Mouse (Mus musculus): ENCODE measurements around the gene Lmna.

Gene Lmna

GRCm38 (mm10) chr3:88448443-88448842, 61.3 kb downstream of the Lmna start:
- DNase-seq (ENCODE audit: low spot score in 2 of 2), result no peak

DNA sequence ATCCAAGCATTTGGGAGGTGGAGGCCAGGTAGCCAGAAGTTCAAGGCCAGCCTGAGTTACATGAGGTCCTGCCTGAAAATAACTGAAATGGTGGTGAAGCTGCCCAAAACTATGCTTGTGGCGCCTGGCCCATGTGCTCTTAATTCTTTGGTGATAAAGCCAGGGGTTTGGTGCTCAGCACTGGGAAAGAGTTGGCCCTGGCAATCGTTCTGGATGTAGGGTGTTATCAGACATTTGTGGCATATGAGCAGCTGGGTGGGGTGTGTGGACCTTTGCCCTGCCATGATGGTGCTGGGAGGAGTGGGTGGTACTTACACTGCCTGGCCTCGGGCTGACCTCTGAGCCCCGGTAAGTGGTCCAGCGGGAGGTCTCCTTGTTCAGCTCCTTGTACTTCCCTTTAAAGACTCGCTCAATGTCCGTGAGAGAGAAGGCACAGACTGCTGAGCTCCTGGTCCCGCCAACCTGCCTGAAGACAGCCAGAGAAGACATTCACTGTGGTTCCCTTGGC, 62.0 kb downstream of the Lmna start:
- DNase-seq (ENCODE audit: low spot score in 2 of 2), result no peak

DNA sequence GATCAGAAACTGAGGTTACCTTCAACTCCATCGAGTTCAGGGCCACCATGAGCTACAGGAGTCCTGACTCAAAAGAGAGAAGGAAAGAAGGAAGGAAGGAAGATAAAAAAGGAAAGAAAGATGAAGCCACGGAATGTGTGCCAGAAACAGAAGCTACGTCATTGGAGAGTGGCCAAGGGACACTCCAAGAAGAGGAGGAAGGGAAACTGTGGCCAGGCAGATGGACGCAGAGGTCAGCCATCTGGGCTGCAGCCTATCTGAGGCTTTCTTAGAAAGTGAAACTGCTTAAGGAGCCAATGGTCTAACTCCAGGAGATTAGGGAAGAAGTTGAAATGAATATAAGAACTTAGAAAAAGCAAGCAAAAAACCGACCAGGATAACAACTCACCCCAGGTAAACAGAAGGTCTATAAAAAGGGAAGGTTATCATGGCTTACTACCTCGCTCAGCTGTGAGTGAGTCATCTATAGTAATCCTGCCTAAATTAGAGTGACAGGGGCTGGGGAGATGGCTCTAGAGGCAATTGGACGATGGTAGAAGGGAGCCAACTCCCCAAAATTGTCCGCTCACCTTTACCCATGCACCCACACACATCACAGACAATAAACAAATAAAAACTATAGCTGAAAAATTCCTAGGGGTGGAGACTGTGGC, 63.2 kb downstream of the Lmna start:
- no peak for DNase-seq (ENCODE audit: low spot score in 2 of 2)

GRCm38 (mm10) chr3:88442888-88443287, 66.9 kb downstream of the Lmna start:
- peak in 1 of 2 experiments; percentile 60 for DNase-seq (ENCODE audit: low spot score in 2 of 2)

- DNase-seq (ENCODE audit: low spot score in 2 of 2), result no peak
Observed at GRCm38 (mm10) chr3:88442488-88442887, 67.3 kb downstream of the Lmna start.

DNA sequence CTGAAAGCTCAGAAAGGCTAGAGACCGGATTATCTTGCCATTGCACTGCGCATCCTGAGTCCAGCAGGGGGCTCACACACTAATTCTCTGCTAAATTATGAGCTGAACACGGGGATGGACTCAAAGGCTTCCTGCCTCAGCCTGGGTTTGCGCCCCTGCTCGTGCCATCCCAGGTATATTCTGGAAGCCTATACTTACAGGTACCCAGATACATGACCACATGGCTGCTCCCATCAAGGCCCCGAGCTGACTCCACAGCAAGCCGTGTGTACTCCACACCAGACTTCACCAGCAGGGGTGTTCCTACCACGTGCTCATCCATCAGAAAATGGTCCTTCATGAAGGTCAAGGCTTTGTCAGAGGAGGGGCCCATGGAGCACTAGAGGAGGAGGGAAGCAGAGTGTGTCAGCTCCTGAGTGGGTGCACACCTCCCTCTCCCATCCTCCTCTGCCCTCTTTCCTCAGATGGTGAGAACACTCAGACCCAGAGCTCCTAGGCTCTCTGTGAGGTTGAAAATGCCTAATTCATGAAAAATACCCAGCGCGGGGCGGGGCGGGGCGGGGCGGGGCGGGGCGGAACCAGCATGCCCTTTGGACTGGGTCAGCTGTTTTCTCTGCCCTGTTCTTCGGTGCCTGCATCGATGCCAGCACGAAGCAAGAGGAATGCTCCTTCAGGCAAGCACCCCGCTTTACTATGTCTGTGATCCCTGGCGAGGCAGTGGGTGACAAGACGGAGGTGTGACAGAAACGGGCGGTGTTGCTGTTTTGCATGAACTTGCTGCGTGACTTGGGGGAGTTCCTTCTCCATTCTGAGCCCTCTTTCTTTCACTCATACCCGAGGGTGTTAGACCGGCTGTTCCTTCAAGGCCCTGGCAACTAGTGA, 69.0 kb downstream of the Lmna start:
- DNase-seq (ENCODE audit: low spot score in 2 of 2), result peak in 1 of 2 experiments; percentile 49

GRCm38 (mm10) chr3:88439582-88439981, 70.2 kb downstream of the Lmna start:
- DNase-seq (ENCODE audit: low spot score in 2 of 2), result no peak

GRCm38 (mm10) chr3:88437454-88437853, 72.3 kb downstream of the Lmna start:
- no peak for DNase-seq (ENCODE audit: low spot score in 2 of 2)

- DNase-seq (ENCODE audit: low spot score in 2 of 2), result peak; percentile 50 to 80
Observed at GRCm38 (mm10) chr3:88436395-88437201, 73.2 kb downstream of the Lmna start.

DNA sequence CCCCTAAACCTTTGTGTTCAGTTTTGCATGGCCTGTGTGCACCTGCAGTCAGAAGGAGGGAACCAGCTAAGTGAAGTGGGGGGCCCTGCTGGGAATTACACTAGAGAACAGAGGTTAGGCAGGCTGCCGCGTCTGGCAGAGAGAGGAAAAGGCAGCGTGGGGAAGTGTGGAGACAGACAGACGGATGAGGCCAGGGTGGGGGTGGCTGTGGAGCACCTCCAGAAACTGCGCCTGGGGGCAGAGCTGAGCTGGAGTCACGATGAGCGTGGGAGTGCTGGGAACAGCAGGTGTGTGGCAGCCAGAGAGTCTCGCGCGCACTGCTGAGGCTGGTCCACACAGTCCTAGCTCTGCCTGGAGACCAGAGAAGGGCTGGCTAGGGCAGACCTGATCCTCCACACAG, 74.2 kb downstream of the Lmna start:
- DNase-seq (ENCODE audit: low spot score in 2 of 2), result no peak

Data from spleen, postnatal 4 days (tissue).